Mouse (Mus musculus) myocyte (in vitro differentiated cells): ENCODE data around the gene Tmem201.

Experiments used
- CEBPB ChIP-seq: IDR thresholded peaks from 2 replicates; pipeline ENCODE4 v1.6.1; 2011; ENCODE audit warnings: mild to moderate bottlenecking, moderate library complexity; ENCODE audit not compliant: poor library complexity, insufficient read depth, severe bottlenecking
- MYOD1 ChIP-seq, 3 experiments: IDR thresholded peaks; one replicate each; pipeline ENCODE4 v1.6.1; 2011; ENCODE audit warnings: control low read depth in 2 of 3, low read depth in 2 of 3, mild to moderate bottlenecking in 2 of 3, moderate library complexity in 1 of 3; ENCODE audit not compliant: insufficient read length in 2 of 3, control insufficient read depth in 1 of 3
- MYOG ChIP-seq, 3 experiments: IDR thresholded peaks; one replicate each; pipeline ENCODE4 v1.6.1; 2011; ENCODE audit warnings: control low read depth in 2 of 3, low read depth in 2 of 3, mild to moderate bottlenecking in 2 of 3; ENCODE audit not compliant: insufficient read length in 2 of 3, control insufficient read depth in 1 of 3, insufficient read depth in 1 of 3
- POLR2A ChIP-seq: IDR thresholded peaks from one replicate; pipeline ENCODE4 v1.6.1; 2011; ENCODE audit warnings: low read depth, mild to moderate bottlenecking, control low read depth, moderate library complexity; ENCODE audit not compliant: insufficient read length

- TF ChIP-seq CEBPB (no peak), POLR2A (no peak), MYOG (IDR thresholded peaks at IDR 0.05; ENCODE audit: control insufficient read depth in 1 of 3, insufficient read depth in 1 of 3, insufficient read length in 2 of 3, low read depth in 2 of 3) (peak; percentile 91 to 99 (median 92)), MYOD1 (IDR thresholded peaks at IDR 0.05; ENCODE audit: control insufficient read depth in 1 of 3, insufficient read length in 2 of 3, low read depth in 2 of 3) (peak; percentile 61 to 97 (median 90))
Measured at GRCm38 (mm10) chr4:149734730-149735475, 2.9 kb downstream of the Tmem201 start.
